Mouse (Mus musculus) forebrain, embryonic 15.5 days (tissue): ENCODE data around the gene Ugp2. TPM values are rescaled to one million over a fixed set of nuclear protein-coding genes. Genes with fewer than 3 reads are reported as not detected.
"Not testable (repeated sequence)": the region's sequence is repeated elsewhere in the genome, so short reads cannot be mapped to it uniquely, and the experiment has no call there.

Experiments used
- ATAC-seq: fragments of 200-750 bp; cut with Nextera tagmentation; replicated peaks from 2 replicates; pipeline ENCODE4 v1.8.0; 2017; ENCODE audit warnings: mild to moderate bottlenecking, moderate TSS enrichment, moderate library complexity
- H3K27ac ChIP-seq: fragments of 300-500 bp; sonication (generic); replicated peaks from 2 replicates; pipeline ENCODE4 v1.5.1; 2015; ENCODE audit warnings: mild to moderate bottlenecking, inconsistent platforms
- H3K27me3 ChIP-seq: fragments of 300-500 bp; sonication (generic); 2 replicates; pipeline ENCODE4 v1.6.1; 2015; ENCODE audit warnings: inconsistent platforms
- H3K36me3 ChIP-seq: fragments of 300-500 bp; sonication (generic); 2 replicates; pipeline ENCODE4 v1.6.1; 2015; ENCODE audit warnings: mild to moderate bottlenecking, inconsistent platforms
- H3K4me1 ChIP-seq: fragments of 300-500 bp; sonication (generic); 2 replicates; pipeline ENCODE4 v1.6.1; 2015; ENCODE audit warnings: inconsistent platforms
- H3K4me2 ChIP-seq: fragments of 300-500 bp; sonication (generic); replicated peaks from 2 replicates; pipeline ENCODE4 v1.6.1; 2015; ENCODE audit warnings: mild to moderate bottlenecking, inconsistent platforms
- H3K4me3 ChIP-seq: fragments of 300-500 bp; sonication (generic); 2 replicates; pipeline ENCODE4 v1.5.1; 2015; ENCODE audit warnings: mild to moderate bottlenecking, inconsistent platforms
- H3K9ac ChIP-seq: fragments of 300-500 bp; sonication (generic); replicated peaks from 2 replicates; pipeline ENCODE4 v1.6.1; 2015; ENCODE audit warnings: mild to moderate bottlenecking, inconsistent platforms
- H3K9me3 ChIP-seq: fragments of 300-500 bp; sonication (generic); 2 replicates; pipeline ENCODE4 v1.6.1; 2016; ENCODE audit warnings: inconsistent platforms
- WGBS: fragments of 180-500 bp; shearing (Covaris S2); methylation state at CpG from one replicate; pipeline ENCODE4 v1.1.7; 2015; ENCODE audit warnings: mixed read lengths; 5-methylcytosine and 5-hydroxymethylcytosine counted together
- polyA plus RNA-seq: library from polyadenylated mRNA; unstranded; fragments of >200 nt; fragmentation: Nextera tagmentation; extraction: Ambion mirVana; gene quantifications from 2 replicates; pipeline ENCODE4 v1.2.1, GENCODE M21; 2015

Gene Ugp2
- polyA plus RNA-seq, 1 experiment from 2014 or later: 56.1 TPM

DNA sequence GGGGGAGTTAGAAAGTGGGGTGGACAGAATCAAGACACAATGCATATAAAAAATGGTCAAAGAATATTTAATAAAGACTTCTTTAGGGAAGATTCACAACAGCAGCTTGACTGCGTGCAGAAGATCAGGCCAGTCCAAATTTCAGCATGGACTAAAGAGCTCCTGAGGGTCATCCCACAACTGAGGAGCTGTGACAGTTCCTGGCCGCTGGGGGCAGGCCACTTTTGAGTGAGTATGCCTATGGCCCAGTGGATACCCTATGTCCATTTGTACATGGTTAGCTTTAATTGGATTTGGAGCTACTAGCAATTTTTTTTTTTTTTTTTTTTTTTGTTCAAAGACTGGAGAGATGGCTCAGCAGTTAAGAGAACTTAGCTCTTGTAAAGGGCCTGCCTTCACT lies 44.2 kb downstream of the Ugp2 start:
- WGBS: 65% methylated on average over 2 of the region's 2 CpGs

DNA sequence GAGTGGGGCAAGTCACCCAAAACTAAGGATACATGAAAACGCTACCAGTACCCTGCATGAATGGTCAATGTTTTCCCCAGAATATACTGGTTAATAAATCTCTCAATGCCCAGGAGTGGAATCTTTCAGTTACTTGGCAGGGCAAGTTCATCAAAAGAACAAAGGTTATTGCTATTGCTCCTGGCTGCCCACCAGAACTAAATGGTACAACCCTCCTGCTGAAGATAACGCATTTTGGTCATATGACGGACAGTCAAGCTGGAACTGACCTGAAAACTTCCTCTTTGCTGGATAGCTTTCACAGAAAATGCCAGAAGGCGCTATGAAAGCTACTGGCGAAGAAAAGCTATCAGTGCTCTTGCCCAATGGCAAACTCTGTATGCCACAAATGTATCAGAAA lies 45.2 kb downstream of the Ugp2 start:
- 91% methylated on average over 5 of the region's 5 CpGs for WGBS
- Histone ChIP-seq H3K9me3 (no peaks in the 10 kb centered on the region), H3K27me3 (no peaks in the 10 kb centered on the region), H3K9ac (no peak overlapping the region), H3K4me3 (no peak overlapping the region), H3K27ac (no peak overlapping the region), H3K4me2 (no peak overlapping the region), H3K36me3 (peaks cover 34% of the 10 kb centered on the region), H3K4me1 (no peaks in the 10 kb centered on the region)
- no peak for ATAC-seq

More for the DNA sequence above, 44.2 kb downstream of the Ugp2 start:
- Histone ChIP-seq H3K36me3 (peaks cover 29% of the 10 kb centered on the region), H3K4me2 (no peak overlapping the region), H3K4me1 (no peaks in the 10 kb centered on the region), H3K27me3 (no peaks in the 10 kb centered on the region), H3K27ac (no peak overlapping the region), H3K4me3 (no peak overlapping the region), H3K9ac (no peak overlapping the region), H3K9me3 (no peaks in the 10 kb centered on the region)
- no peak for ATAC-seq

DNA sequence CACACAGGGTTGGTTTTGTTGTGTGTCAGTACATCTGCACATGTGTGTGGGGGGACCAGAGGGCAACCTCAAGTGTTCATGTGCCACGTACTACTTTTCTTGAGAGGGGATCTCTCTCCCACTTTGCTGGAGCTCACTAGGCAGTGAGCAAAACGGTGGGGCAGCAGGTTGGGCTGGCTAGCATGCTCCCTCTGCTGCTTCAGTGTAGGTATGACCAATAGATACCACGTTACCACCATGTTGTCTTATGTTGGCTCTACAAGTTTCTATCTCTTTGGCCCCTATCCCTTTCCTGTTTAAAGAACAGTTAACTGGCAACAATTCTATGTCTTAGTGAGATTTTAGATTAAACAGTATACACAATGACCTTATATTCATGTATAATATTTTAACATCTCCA lies 48.7 kb downstream of the Ugp2 start:
- Histone ChIP-seq H3K27ac (no peak overlapping the region), H3K27me3 (no peaks in the 10 kb centered on the region), H3K4me1 (no peaks in the 10 kb centered on the region), H3K4me2 (no peak overlapping the region), H3K9ac (no peak overlapping the region), H3K9me3 (no peaks in the 10 kb centered on the region), H3K36me3 (peaks cover 19% of the 10 kb centered on the region), H3K4me3 (no peak overlapping the region)
- ATAC-seq: no peak
- 89% methylated on average over 3 of the region's 3 CpGs for WGBS

DNA sequence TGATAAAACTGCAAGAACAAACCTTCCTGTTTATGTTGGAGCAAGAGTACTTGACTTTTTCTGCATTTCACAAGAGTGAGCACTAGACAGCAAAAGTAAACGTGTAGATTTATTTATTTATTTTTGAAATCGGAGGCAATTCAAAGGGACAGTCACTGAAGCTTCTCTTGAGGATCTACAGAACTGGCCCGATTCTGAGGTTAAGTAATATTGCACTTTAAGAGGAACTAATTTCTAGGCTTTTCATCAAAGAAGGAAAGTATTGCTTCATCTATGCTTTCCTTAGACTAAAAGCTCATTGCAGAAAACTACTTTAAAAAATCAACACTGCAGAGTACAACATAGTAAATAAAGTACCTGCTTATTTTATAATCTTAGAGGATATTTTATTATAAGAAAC lies 49.4 kb downstream of the Ugp2 start:
- peaks cover 16% of the 10 kb centered on the region for H3K36me3 ChIP-seq
- no peak overlapping the region for H3K4me3 ChIP-seq
- no peaks in the 10 kb centered on the region for H3K4me1 ChIP-seq
- H3K4me2 ChIP-seq: no peak overlapping the region
- 90% methylated on average over 3 of the region's 3 CpGs for WGBS
- ATAC-seq: no peak
- no peak overlapping the region for H3K9ac ChIP-seq
- H3K27me3 ChIP-seq: no peaks in the 10 kb centered on the region
- no peak overlapping the region for H3K27ac ChIP-seq
- no peaks in the 10 kb centered on the region for H3K9me3 ChIP-seq

DNA sequence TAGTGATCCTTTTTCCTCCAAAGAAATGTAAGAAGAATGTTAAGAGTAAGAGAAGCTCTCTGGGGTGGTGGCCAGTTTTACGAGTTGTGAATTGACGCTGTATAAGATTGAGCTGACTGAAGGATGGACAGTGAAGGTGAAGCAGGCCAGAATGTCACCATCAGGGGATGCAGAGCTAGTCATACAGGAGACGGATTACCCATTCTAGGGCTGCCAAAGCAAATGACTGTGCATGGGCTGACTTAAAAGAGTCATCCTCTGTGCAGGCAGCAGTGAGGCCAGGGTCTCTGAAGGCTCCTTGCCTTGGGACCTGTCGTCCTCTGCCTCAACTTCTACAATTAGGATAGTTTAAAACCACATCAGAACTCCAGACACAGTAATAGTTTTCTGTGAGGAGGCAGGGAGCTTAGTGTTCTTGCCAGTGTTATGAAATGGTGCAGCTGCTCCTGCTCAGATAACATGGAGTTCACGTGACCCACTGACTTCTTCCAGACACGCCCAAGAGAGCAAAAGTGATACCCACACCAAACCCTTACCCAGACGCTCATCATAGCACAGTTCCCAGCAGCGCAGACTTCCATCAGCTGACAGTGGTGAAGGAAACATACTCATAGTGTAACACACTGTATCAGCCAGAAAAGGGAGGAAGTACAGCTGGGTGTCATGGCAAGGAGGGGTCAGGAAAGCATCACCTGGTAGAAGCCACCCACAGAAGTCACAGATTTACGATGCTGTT lies 56.9 kb downstream of the Ugp2 start:
- 91% methylated on average over 9 of the region's 9 CpGs for WGBS
- Histone ChIP-seq H3K4me2 (no peak overlapping the region), H3K9me3 (no peaks in the 10 kb centered on the region), H3K4me3 (no peak overlapping the region), H3K27ac (no peak overlapping the region), H3K36me3 (peaks cover 20% of the 10 kb centered on the region), H3K27me3 (no peaks in the 10 kb centered on the region), H3K4me1 (no peaks in the 10 kb centered on the region), H3K9ac (no peak overlapping the region)
- no peak for ATAC-seq

DNA sequence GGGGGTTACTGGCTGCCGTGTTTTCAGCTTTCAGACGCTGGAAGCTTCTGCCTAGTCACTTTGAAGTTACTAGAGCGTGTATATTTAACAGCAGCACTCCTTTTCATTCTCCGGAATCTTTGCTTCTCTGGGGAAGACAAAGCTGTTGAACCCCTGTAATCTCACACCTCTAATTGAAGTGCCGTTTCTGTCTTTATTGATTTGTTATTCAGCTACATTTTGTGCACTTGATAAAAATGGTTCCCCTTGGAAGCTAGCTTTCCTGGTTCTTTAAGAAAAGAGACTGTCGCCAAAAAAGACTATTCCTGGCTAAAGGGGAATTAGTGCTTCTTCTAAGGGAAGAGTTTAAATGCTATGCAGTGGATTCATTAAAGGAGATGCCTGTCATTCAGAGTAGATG lies 61.5 kb downstream of the Ugp2 start:
- Histone ChIP-seq H3K4me1 (no peaks in the 10 kb centered on the region), H3K4me3 (no peak overlapping the region), H3K9ac (no peak overlapping the region), H3K9me3 (no peaks in the 10 kb centered on the region), H3K27me3 (no peaks in the 10 kb centered on the region), H3K36me3 (peaks cover 18% of the 10 kb centered on the region), H3K27ac (no peak overlapping the region), H3K4me2 (no peak overlapping the region)
- no peak for ATAC-seq
- 26% methylated on average over 6 of the region's 6 CpGs for WGBS

DNA sequence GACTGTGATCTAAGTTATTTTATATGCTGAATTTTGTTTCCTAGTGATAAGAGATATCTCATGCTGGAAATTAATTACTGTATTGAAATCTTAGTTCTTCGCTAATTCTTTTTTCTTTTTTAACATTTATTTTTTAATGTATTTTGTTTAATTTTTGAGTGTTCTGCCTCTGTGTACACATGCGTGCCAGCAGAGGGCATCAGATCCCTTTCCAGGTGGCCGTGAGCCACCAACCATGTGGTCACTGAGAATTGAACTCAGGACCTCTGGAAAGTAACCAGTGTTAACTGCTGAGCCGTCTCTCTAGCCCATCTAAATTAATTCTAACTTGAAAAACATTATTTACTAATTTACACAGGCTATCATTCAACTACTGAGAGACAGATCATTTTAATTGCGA lies 62.9 kb downstream of the Ugp2 start:
- Histone ChIP-seq H3K9ac (no peak overlapping the region), H3K4me1 (no peaks in the 10 kb centered on the region), H3K9me3 (no peaks in the 10 kb centered on the region), H3K4me3 (no peak overlapping the region), H3K27ac (no peak overlapping the region), H3K36me3 (peaks cover 15% of the 10 kb centered on the region), H3K4me2 (no peak overlapping the region), H3K27me3 (no peaks in the 10 kb centered on the region)
- WGBS: 84% methylated on average over 5 of the region's 5 CpGs
- ATAC-seq: no peak

DNA sequence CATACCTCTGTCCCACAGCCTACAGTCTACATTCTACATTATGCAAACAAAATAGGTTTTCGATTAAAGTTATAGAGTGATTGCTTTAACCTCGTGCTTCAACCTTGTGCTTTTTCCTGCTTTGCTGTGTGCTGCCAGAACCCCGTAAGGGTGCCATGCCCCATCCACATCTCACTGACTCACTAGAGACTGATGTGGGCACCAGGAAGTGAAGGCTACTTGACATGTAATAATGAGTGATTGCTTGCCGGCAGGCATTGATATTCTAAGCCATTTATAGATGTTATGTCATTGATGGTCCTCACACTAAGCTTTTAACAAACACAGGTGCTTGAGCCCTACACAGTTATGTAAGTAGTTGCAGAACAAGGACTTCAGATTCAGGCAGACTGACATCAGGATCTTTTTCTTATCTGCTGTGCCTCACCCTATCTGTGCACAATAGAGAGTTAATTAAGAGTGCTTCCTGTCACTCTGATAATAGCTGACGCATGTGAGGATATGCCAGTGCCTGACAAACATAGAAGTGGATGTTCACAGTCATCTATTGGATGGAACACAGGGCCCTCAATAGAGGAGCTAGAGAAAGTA lies 63.8 kb downstream of the Ugp2 start:
- Histone ChIP-seq H3K36me3 (peaks cover 13% of the 10 kb centered on the region), H3K4me3 (no peak overlapping the region), H3K4me2 (no peak overlapping the region), H3K27ac (no peak overlapping the region), H3K9ac (no peak overlapping the region), H3K27me3 (no peaks in the 10 kb centered on the region), H3K4me1 (no peaks in the 10 kb centered on the region), H3K9me3 (no peaks in the 10 kb centered on the region)
- no peak for ATAC-seq
- 90% methylated on average over 5 of the region's 5 CpGs for WGBS

DNA sequence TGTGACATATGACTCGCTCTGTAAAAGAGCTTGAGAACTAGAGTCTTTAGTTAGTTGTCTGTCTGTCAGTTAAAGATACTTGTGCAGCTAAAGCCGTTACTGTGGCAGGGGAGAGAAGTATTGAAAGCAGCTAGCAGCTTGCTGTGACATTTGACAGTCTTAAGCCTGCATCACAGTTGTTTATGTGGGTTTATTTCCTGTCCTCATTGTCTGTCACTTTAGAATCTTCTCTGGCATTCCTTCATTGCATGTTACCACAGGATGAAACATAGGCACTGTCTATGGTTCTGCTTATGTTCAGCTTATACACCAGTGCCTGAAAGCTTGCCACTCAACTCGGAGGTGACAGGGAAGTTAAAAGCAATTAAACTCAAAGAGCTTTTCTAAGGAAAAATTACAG lies 67.4 kb downstream of the Ugp2 start:
- peaks cover 23% of the 10 kb centered on the region for H3K36me3 ChIP-seq
- 61% methylated on average over 3 of the region's 3 CpGs for WGBS
- no peaks in the 10 kb centered on the region for H3K4me1 ChIP-seq
- no peak overlapping the region for H3K4me2 ChIP-seq
- H3K9me3 ChIP-seq: no peaks in the 10 kb centered on the region
- H3K9ac ChIP-seq: no peak overlapping the region
- H3K27me3 ChIP-seq: no peaks in the 10 kb centered on the region
- no peak overlapping the region for H3K4me3 ChIP-seq
- H3K27ac ChIP-seq: no peak overlapping the region
- ATAC-seq: no peak

DNA sequence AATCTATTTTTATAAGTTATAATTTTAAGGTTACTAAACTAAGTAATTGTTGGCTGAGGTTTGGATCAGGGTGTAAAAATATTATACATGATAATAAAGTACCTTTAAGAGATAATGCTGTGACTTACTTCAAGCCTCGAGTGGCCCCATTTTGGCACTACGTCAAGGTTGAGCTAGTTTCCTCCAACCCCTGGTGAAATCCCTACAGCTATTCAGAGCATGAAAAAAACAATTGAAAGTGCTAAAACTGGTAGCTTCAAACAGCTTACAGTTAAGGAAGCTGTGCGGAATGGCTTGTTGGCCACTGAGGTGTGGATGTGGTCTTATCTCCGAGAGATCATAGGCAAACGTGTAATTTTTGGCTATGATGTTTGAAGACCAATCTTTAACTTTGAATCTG lies 75.5 kb downstream of the Ugp2 start:
- H3K9ac ChIP-seq: no peak overlapping the region
- no peaks in the 10 kb centered on the region for H3K27me3 ChIP-seq
- H3K4me3 ChIP-seq: no peak overlapping the region
- peaks cover 6% of the 10 kb centered on the region; the same call in 1 of the 2 replicates for H3K36me3 ChIP-seq
- no peak overlapping the region for H3K4me2 ChIP-seq
- ATAC-seq: no peak
- no peaks in the 10 kb centered on the region for H3K9me3 ChIP-seq
- H3K4me1 ChIP-seq: no peaks in the 10 kb centered on the region
- no peak overlapping the region for H3K27ac ChIP-seq
- WGBS: 93% methylated on average over 5 of the region's 5 CpGs

DNA sequence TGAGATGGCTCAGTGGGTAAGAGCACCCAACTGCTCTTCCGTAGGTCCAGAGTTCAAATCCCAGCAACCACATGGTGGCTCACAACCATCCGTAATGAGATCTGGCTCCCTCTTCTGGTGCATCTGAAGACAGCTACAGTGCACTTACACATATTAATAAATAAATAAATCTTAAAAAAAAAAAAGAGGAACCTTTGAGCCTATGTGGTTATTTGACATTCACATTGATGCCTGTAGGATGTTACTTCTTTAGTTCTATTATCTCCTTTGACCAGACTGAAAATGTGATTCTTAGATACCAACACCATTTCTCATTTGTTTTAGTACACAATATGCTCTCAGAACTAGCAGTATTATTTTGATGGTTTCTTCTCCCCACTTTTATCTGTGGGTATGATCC lies 82.8 kb downstream of the Ugp2 start:
- H3K27ac ChIP-seq, H3K4me1 ChIP-seq, H3K4me3 ChIP-seq, H3K9ac ChIP-seq, H3K27me3 ChIP-seq, H3K36me3 ChIP-seq, H3K9me3 ChIP-seq, H3K4me2 ChIP-seq, ATAC-seq: not testable (repeated sequence)
- WGBS: 96% methylated on average over 2 of the region's 2 CpGs

DNA sequence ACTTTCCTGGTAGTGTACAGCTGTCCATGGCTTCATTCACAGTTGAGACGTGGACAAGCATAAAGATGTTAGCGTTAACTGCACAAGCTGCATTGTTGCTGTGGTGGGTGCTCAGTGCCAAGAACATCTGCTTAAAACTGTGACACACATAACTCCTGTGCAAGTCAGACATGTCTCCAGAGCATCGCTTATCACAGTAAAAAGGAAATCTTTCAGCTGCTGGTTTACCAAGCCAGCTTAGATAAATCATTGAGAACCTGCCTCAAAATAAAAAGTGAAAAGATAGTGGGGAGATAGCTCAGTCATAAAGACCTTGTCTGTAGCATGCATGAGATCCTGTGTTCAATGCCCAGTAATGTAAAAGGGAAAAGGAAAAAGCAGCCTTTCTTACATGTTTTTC lies 84.6 kb downstream of the Ugp2 start:
- Histone ChIP-seq H3K27me3 (no peaks in the 10 kb centered on the region), H3K4me1 (no peaks in the 10 kb centered on the region), H3K27ac (no peak overlapping the region), H3K4me2 (no peak overlapping the region), H3K4me3 (no peak overlapping the region), H3K9me3 (no peaks in the 10 kb centered on the region), H3K36me3 (no peaks in the 10 kb centered on the region), H3K9ac (no peak overlapping the region)
- 89% methylated on average over 3 of the region's 3 CpGs for WGBS
- no peak for ATAC-seq

DNA sequence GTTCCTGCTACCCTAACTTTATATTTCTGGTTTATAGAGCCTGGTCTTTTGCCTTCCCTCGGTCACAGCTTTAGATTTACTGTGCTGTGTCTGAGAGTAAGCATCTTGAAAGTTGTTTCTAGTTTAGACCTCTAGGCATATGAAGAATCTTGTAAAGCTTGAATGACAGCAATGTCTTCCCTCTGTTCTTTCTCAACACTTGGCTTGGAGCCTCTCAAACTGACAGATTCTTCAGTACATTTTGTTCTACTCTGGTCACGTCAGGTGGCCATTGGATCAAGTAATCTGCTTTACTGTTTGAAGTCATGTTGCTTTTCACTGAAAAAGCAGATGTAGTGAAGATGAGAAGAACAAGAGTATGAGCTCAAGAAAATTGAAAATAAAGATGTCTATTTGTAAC lies 94.8 kb downstream of the Ugp2 start:
- Histone ChIP-seq H3K4me1 (no peaks in the 10 kb centered on the region), H3K36me3 (peaks cover 9% of the 10 kb centered on the region), H3K27ac (no peak overlapping the region), H3K27me3 (no peaks in the 10 kb centered on the region), H3K9ac (no peak overlapping the region), H3K4me3 (no peak overlapping the region), H3K9me3 (no peaks in the 10 kb centered on the region), H3K4me2 (no peak overlapping the region)
- ATAC-seq: no peak
- 89% methylated on average over 2 of the region's 2 CpGs for WGBS
